Mouse (Mus musculus): Measurements from ENCODE around the gene Pyy. TPM values are rescaled to one million over a fixed set of nuclear protein-coding genes. Genes with fewer than 3 reads are reported as not detected.

Pyy gene
- total RNA-seq (2023), result not detected

GRCm38 (mm10) chr11:102107732-102108131 is at the start of gene Pyy:
Pyy (minus strand) TSS chr11:102107832.

GRCm38 (mm10) chr11:102156039-102156785 is 48.6 kb upstream of the Pyy start, which contains the start of gene Tmem101:
Tmem101 (minus strand) TSS chr11:102156404.

GRCm38 (mm10) chr11:102145471-102146001 is 37.9 kb upstream of the Pyy start, which contains the start of gene Nags:
Nags (plus strand) TSS chr11:102145513.

GRCm38 (mm10) chr11:102101219-102101618 is 6.4 kb downstream of the Pyy start, which contains the start of gene Ppy:
Ppy (minus strand) TSS chr11:102101319.

GRCm38 (mm10) chr11:102087931-102088898 is 19.4 kb downstream of the Pyy start, which contains the start of gene Mpp2:
Mpp2 (minus strand) TSS chr11:102088515.

Other genes with a start within 250 kb of the Pyy start
- gene Meox1, start 213.5 kb downstream of the Pyy start, total RNA-seq (2023), result not detected
- gene Sost, start 140.8 kb downstream of the Pyy start, total RNA-seq (2023), result not detected
- gene Cfap97d1, start 123.6 kb downstream of the Pyy start, total RNA-seq (2023), result not detected
- 2.5 TPM for gene Dusp3, start 120.8 kb downstream of the Pyy start, total RNA-seq (2023)
- gene Mpp3, start 79.4 kb downstream of the Pyy start, total RNA-seq (2023), result not detected
- gene Cd300lg, start 66.3 kb downstream of the Pyy start, total RNA-seq (2023), result not detected
- not detected for gene Mpp2, start 19.3 kb downstream of the Pyy start, total RNA-seq (2023)
- not detected for gene Ppy, start 6.5 kb downstream of the Pyy start, total RNA-seq (2023)
- gene Nags, start 37.7 kb upstream of the Pyy start, total RNA-seq (2023), result not detected
- gene Tmem101, start 48.6 kb upstream of the Pyy start, total RNA-seq (2023), result 7.1 TPM
- gene Lsm12, start 77.5 kb upstream of the Pyy start, total RNA-seq (2023), result 44.3 TPM
- gene G6pc3, start 81.8 kb upstream of the Pyy start, total RNA-seq (2023), result 28.6 TPM
- gene Hdac5, start 122.3 kb upstream of the Pyy start, total RNA-seq (2023), result 134 TPM
- 0.49 TPM for gene BC030867, start 141.1 kb upstream of the Pyy start, total RNA-seq (2023)
- gene Asb16, start 160.9 kb upstream of the Pyy start, total RNA-seq (2023), result not detected
- 37.0 TPM for gene Tmub2, start 177.1 kb upstream of the Pyy start, total RNA-seq (2023)
- 82.7 TPM for gene Atxn7l3, start 188.8 kb upstream of the Pyy start, total RNA-seq (2023)
- 128 TPM for gene Ubtf, start 211.9 kb upstream of the Pyy start, total RNA-seq (2023)

Measured in CD8-positive naive resting alpha-beta T cell, adult 57 days (primary cell).